In genomic region chr2:181314080-181314810, GRCm38 (mm10) we compare ENCODE assay signal across 8 mouse cellular contexts. TPM values are rescaled to one million over a fixed set of nuclear protein-coding genes. Genes with fewer than 3 reads are reported as not detected.
DNase-seq lines count a peak whose midpoint lies in the region; ATAC-seq lines count a peak whose summit lies in the region.

Stmn3 (minus strand) TSS chr2:181314500.

- peak within 1 kb of the TSS; percentile 42 for H3K4me2 ChIP-seq in heart, embryonic 14.5 days (ENCODE audit: low read length)
- H3K4me2 ChIP-seq in liver, embryonic 12.5 days = peak within 1 kb of the TSS; percentile 38
- peak within 1 kb of the TSS; percentile 60 for H3K4me2 ChIP-seq in neural tube, embryonic 14.5 days (ENCODE audit: low read depth, low read length)

- no peaks in the 10 kb centered on the region for H3K9me3 ChIP-seq in embryonic facial prominence, embryonic 10.5 days
- H3K9me3 ChIP-seq in heart, embryonic 14.5 days (ENCODE audit: control insufficient read depth, low read length) = no peaks in the 10 kb centered on the region
- H3K9me3 ChIP-seq in liver, embryonic 12.5 days (replicated peaks) = no peaks in the 10 kb centered on the region
- H3K9me3 ChIP-seq in neural tube, embryonic 14.5 days (ENCODE audit: control insufficient read depth, low read length) = no peaks in the 10 kb centered on the region

- H3K27me3 ChIP-seq in embryonic facial prominence, embryonic 10.5 days (replicated peaks; ENCODE audit: low read depth, poor library complexity, severe bottlenecking) = peaks cover 68% of the 10 kb centered on the region
- H3K27me3 ChIP-seq in heart, embryonic 14.5 days (ENCODE audit: control insufficient read depth, insufficient read depth, low read length) = peaks cover 46% of the 10 kb centered on the region
- H3K27me3 ChIP-seq in liver, embryonic 12.5 days (replicated peaks) = peaks cover 85% of the 10 kb centered on the region
- H3K27me3 ChIP-seq in neural tube, embryonic 14.5 days (ENCODE audit: control insufficient read depth, insufficient read depth, low read length) = peaks cover 3% of the 10 kb centered on the region; the same call in 1 of the 2 replicates

- ATAC-seq in heart, embryonic 14.5 days (ENCODE audit: insufficient number of reproducible peaks, insufficient read depth, low FRiP score, low read depth) = no peak; the same call in 1 of the 2 replicates
- no peak for ATAC-seq in liver, embryonic 12.5 days
- peak; percentile 93 for ATAC-seq in neural tube, embryonic 14.5 days (ENCODE audit: low read depth)
- no peak for ATAC-seq in erythroblast, adult 5-6 weeks (replicated peaks; ENCODE audit: low FRiP score, poor library complexity, severe bottlenecking)

- peak within 1 kb of the TSS; percentile 66 for H3K27ac ChIP-seq in embryonic facial prominence, embryonic 10.5 days (replicated peaks)
- no peak within 1 kb of the TSS for H3K27ac ChIP-seq in heart, embryonic 14.5 days (replicated peaks in 1 of 2; ENCODE audit: control insufficient read depth in 1 of 2, insufficient read depth in 1 of 2, low read depth in 2 of 2, low read length in 2 of 2)
- no peak within 1 kb of the TSS for H3K27ac ChIP-seq in liver, embryonic 12.5 days
- H3K27ac ChIP-seq in neural tube, embryonic 14.5 days (ENCODE audit: low read depth, low read length) = peak within 1 kb of the TSS; percentile 92

- no peaks in the 10 kb centered on the region for H3K36me3 ChIP-seq in embryonic facial prominence, embryonic 10.5 days (replicated peaks)
- H3K36me3 ChIP-seq in heart, embryonic 14.5 days (ENCODE audit: control insufficient read depth, insufficient read depth, low read length) = no peaks in the 10 kb centered on the region
- H3K36me3 ChIP-seq in liver, embryonic 12.5 days = no peaks in the 10 kb centered on the region
- no peaks in the 10 kb centered on the region for H3K36me3 ChIP-seq in neural tube, embryonic 14.5 days (ENCODE audit: control insufficient read depth, insufficient read depth, low read length)

- WGBS in embryonic facial prominence, embryonic 10.5 days = 6% methylated on average over 23 of the region's 23 CpGs
- WGBS in heart, embryonic 14.5 days = 5% methylated on average over 23 of the region's 23 CpGs
- 7% methylated on average over 23 of the region's 23 CpGs for WGBS in liver, embryonic 12.5 days (ENCODE audit: insufficient replicate concordance)
- 4% methylated on average over 19 of the region's 23 CpGs for WGBS in neural tube, embryonic 14.5 days

- no peak within 1 kb of the TSS for H3K9ac ChIP-seq in heart, embryonic 14.5 days (ENCODE audit: low read length)
- no peak within 1 kb of the TSS for H3K9ac ChIP-seq in liver, embryonic 12.5 days
- peak within 1 kb of the TSS; percentile 98 for H3K9ac ChIP-seq in neural tube, embryonic 14.5 days (replicated peaks; ENCODE audit: low read depth, low read length)

- peak; percentile 89 for DNase-seq in ES-CJ7 (ENCODE audit: low read depth, low spot score)
- peak; percentile 83 for DNase-seq in adrenal gland, postnatal 10 days
- peak; percentile 86 for DNase-seq in embryonic facial prominence, embryonic 10.5 days (ENCODE audit: low spot score)
- DNase-seq in kidney, postnatal 14 days = peak; percentile 67

- H3K4me3 ChIP-seq in embryonic facial prominence, embryonic 10.5 days = peak within 1 kb of the TSS; percentile 59
- H3K4me3 ChIP-seq in heart, embryonic 14.5 days (ENCODE audit: control insufficient read depth in 1 of 2, insufficient read depth in 1 of 2, low read depth in 1 of 2, low read length in 2 of 2) = peak within 1 kb of the TSS in 1 of 2 experiments; percentile 19; a peak in 2 of 4 replicates
- peak within 1 kb of the TSS; percentile 16 for H3K4me3 ChIP-seq in liver, embryonic 12.5 days
- peak within 1 kb of the TSS; percentile 79 for H3K4me3 ChIP-seq in neural tube, embryonic 14.5 days (ENCODE audit: low read depth, low read length)

- H3K4me1 ChIP-seq in embryonic facial prominence, embryonic 10.5 days = peaks cover 17% of the 10 kb centered on the region
- H3K4me1 ChIP-seq in heart, embryonic 14.5 days (ENCODE audit: control insufficient read depth in 2 of 2, insufficient read depth in 2 of 2, low read length in 2 of 2) = peaks cover 4 to 6% of the 10 kb centered on the region in 2 experiments; a peak in 2 of 4 replicates
- H3K4me1 ChIP-seq in liver, embryonic 12.5 days = peaks cover 12% of the 10 kb centered on the region
- peaks cover 10% of the 10 kb centered on the region for H3K4me1 ChIP-seq in neural tube, embryonic 14.5 days (ENCODE audit: control insufficient read depth, insufficient read depth, low read length)

RNA-seq across cellular contexts. Expression of gene Stmn3, which starts in this region (rescaled TPM):
- 10 to 100 TPM; 19.1 to 35.7 TPM for total RNA-seq in adrenal gland, postnatal 10 days (2021)
- polyA plus RNA-seq in embryonic facial prominence, embryonic 10.5 days (2016; fragmentation: Nextera tagmentation; extraction: Ambion mirVana) = 47.9 and 53.7 TPM in 2 replicates
- polyA plus RNA-seq in heart, embryonic 14.5 days (2014; fragmentation: Nextera tagmentation; extraction: Ambion mirVana) = 0.24 and 3.6 TPM in 2 replicates
- 0.18 TPM in 1 of 2 replicates, not detected in the other for polyA plus RNA-seq in liver, embryonic 12.5 days (2016; fragmentation: Nextera tagmentation; extraction: Ambion mirVana)
- polyA plus RNA-seq in neural tube, embryonic 14.5 days (2014; fragmentation: Nextera tagmentation; extraction: Ambion mirVana) = 1,346 and 1,661 TPM in 2 replicates
- not detected in 2 replicates for total RNA-seq in erythroblast, adult 5-6 weeks (2015; ENCODE audit: low replicate concordance)
- total RNA-seq in erythroblast, adult 5-6 weeks (2017; ENCODE audit: low replicate concordance) = not detected in 2 replicates

Comparison
In these comparisons a context has a peak if more than half of its experiments do, and no peak if none do; other contexts are left out.
1. RNA of gene Stmn3 (total RNA-seq): 19.1 to 35.7 TPM in adrenal gland, postnatal 10 days; not detected in erythroblast, adult 5-6 weeks; every median in the first group is over 10 times any median in the second.
2. RNA of gene Stmn3 (polyA plus RNA-seq): 1,346 to 1,661 TPM in neural tube, embryonic 14.5 days; 47.9 to 53.7 TPM in embryonic facial prominence, embryonic 10.5 days, 0.24 to 3.6 TPM in heart, embryonic 14.5 days and 0.18 TPM in liver, embryonic 12.5 days; every median in the first group is over 10 times any median in the second.
3. H3K27ac ChIP-seq: peak in embryonic facial prominence, embryonic 10.5 days (single experiment) and neural tube, embryonic 14.5 days (single experiment); none in heart, embryonic 14.5 days (0 of 2) and liver, embryonic 12.5 days (single experiment).
4. Peak in every context shown above with its lines, with median percentiles within 50 percentile points of each other: DNase-seq and H3K4me2 ChIP-seq.